Mouse (Mus musculus) kidney, embryonic 16.5 days (tissue): ENCODE data around the gene Tmem262. TPM values are rescaled to one million over a fixed set of nuclear protein-coding genes. Genes with fewer than 3 reads are reported as not detected.

ENCODE experiments used
- ATAC-seq: fragments of 200-750 bp; cut with Nextera tagmentation; 2 replicates; pipeline ENCODE4 v1.8.0; 2017; ENCODE audit warnings: moderate TSS enrichment; ENCODE audit not compliant: low FRiP score, low TSS enrichment
- H3K27ac ChIP-seq: fragments of 300-500 bp; sonication (generic); 2 replicates; pipeline ENCODE4 v1.5.1; 2014; ENCODE audit warnings: low read length
- H3K27me3 ChIP-seq: fragments of 300-500 bp; sonication (generic); 2 replicates; pipeline ENCODE4 v1.6.1; 2014; ENCODE audit warnings: low read length, control low read depth, mixed read lengths; ENCODE audit not compliant: insufficient read depth
- H3K36me3 ChIP-seq: fragments of 300-500 bp; sonication (generic); 2 replicates; pipeline ENCODE4 v1.6.1; 2014; ENCODE audit warnings: low read length, control low read depth, mixed read lengths; ENCODE audit not compliant: insufficient read depth
- H3K4me1 ChIP-seq: fragments of 300-500 bp; sonication (generic); 2 replicates; pipeline ENCODE4 v1.6.1; 2014; ENCODE audit warnings: low read length, control low read depth, mixed read lengths; ENCODE audit not compliant: insufficient read depth
- H3K4me2 ChIP-seq: fragments of 300-500 bp; sonication (generic); replicated peaks from 2 replicates; pipeline ENCODE4 v1.6.1; 2014; ENCODE audit warnings: low read depth, low read length
- H3K4me3 ChIP-seq: fragments of 300-500 bp; sonication (generic); 2 replicates; pipeline ENCODE4 v1.5.1; 2014; ENCODE audit warnings: mild to moderate bottlenecking, low read length
- H3K9ac ChIP-seq: fragments of 300-500 bp; sonication (generic); replicated peaks from 2 replicates; pipeline ENCODE4 v1.6.1; 2014; ENCODE audit warnings: low read length
- H3K9me3 ChIP-seq: fragments of 300-500 bp; sonication (generic); 2 replicates; pipeline ENCODE4 v1.6.1; 2016; ENCODE audit warnings: low read length, control low read depth
- WGBS: fragments of 180-500 bp; shearing (Covaris S2); extraction: QIAGEN DNeasy Blood & Tissue Kit; methylation state at CpG from one replicate; pipeline ENCODE4 v1.1.7; 2014; 5-methylcytosine and 5-hydroxymethylcytosine counted together
- polyA plus RNA-seq: library from polyadenylated mRNA; unstranded; fragments of >200 nt; fragmentation: Nextera tagmentation; extraction: Ambion mirVana; gene quantifications from 2 replicates; pipeline ENCODE4 v1.2.1, GENCODE M21; 2015

The Tmem262 gene
- polyA plus RNA-seq, 1 experiment from 2014 or later: not detected

GRCm38 (mm10) chr19:6069851-6070250 is 10.0 kb upstream of the Tmem262 start:
- no peaks in the 10 kb centered on the region for H3K27me3 ChIP-seq
- H3K4me1 ChIP-seq: peaks cover 22% of the 10 kb centered on the region
- H3K27ac ChIP-seq: no peak overlapping the region
- WGBS: 94% methylated on average over 10 of the region's 10 CpGs
- no peak overlapping the region for H3K9ac ChIP-seq
- H3K4me3 ChIP-seq: no peak overlapping the region
- H3K4me2 ChIP-seq: no peak overlapping the region
- no peak for ATAC-seq
- no peaks in the 10 kb centered on the region for H3K9me3 ChIP-seq
- H3K36me3 ChIP-seq: peaks cover 33% of the 10 kb centered on the region

GRCm38 (mm10) chr19:6070571-6071250 is 9.1 kb upstream of the Tmem262 start:
- H3K9me3 ChIP-seq: no peaks in the 10 kb centered on the region
- ATAC-seq: no peak
- H3K36me3 ChIP-seq: peaks cover 37% of the 10 kb centered on the region
- WGBS: 91% methylated on average over 31 of the region's 31 CpGs
- H3K9ac ChIP-seq: no peak overlapping the region
- peaks cover 22% of the 10 kb centered on the region for H3K4me1 ChIP-seq
- H3K27ac ChIP-seq: no peak overlapping the region
- H3K4me2 ChIP-seq: no peak overlapping the region
- H3K27me3 ChIP-seq: no peaks in the 10 kb centered on the region
- no peak overlapping the region for H3K4me3 ChIP-seq

GRCm38 (mm10) chr19:6071261-6071660 is 8.6 kb upstream of the Tmem262 start:
- no peak overlapping the region for H3K4me2 ChIP-seq
- no peaks in the 10 kb centered on the region for H3K27me3 ChIP-seq
- no peak overlapping the region for H3K9ac ChIP-seq
- WGBS: 92% methylated on average over 19 of the region's 19 CpGs
- ATAC-seq: no peak
- H3K27ac ChIP-seq: no peak overlapping the region
- no peak overlapping the region for H3K4me3 ChIP-seq
- H3K9me3 ChIP-seq: no peaks in the 10 kb centered on the region
- peaks cover 37% of the 10 kb centered on the region for H3K36me3 ChIP-seq
- peaks cover 28% of the 10 kb centered on the region for H3K4me1 ChIP-seq

- H3K27ac ChIP-seq: no peak overlapping the region
- H3K36me3 ChIP-seq: peaks cover 37% of the 10 kb centered on the region
- H3K27me3 ChIP-seq: no peaks in the 10 kb centered on the region
- H3K4me3 ChIP-seq: no peak overlapping the region
- no peak overlapping the region for H3K4me2 ChIP-seq
- no peak overlapping the region for H3K9ac ChIP-seq
- H3K4me1 ChIP-seq: peaks cover 8% of the 10 kb centered on the region
- no peaks in the 10 kb centered on the region for H3K9me3 ChIP-seq
- ATAC-seq: no peak
- 92% methylated on average over 5 of the region's 5 CpGs for WGBS
Measured at GRCm38 (mm10) chr19:6073889-6074288, 5.9 kb upstream of the Tmem262 start.

GRCm38 (mm10) chr19:6076564-6077393 is 3.1 kb upstream of the Tmem262 start, which contains the start of gene Vps51:
TSS of gene Vps51 (minus strand) at chr19:6077231.
- peak; percentile 90 for ATAC-seq
- Histone ChIP-seq H3K9ac (peak within 1 kb of the TSS; percentile 88), H3K4me3 (peak within 1 kb of the TSS; percentile 83), H3K27ac (peak within 1 kb of the TSS; percentile 84), H3K4me1 (peaks cover 8% of the 10 kb centered on the region), H3K4me2 (peak within 1 kb of the TSS; percentile 91), H3K27me3 (no peaks in the 10 kb centered on the region), H3K9me3 (no peaks in the 10 kb centered on the region), H3K36me3 (peaks cover 23% of the 10 kb centered on the region)
- WGBS: under 1% methylated on average over 33 of the region's 33 CpGs

GRCm38 (mm10) chr19:6082156-6082555 is 2.3 kb downstream of the Tmem262 start, which contains the start of gene Gm28374:
TSS of gene Gm28374 (minus strand) at chr19:6082256.
- H3K4me3 ChIP-seq: no peak within 1 kb of the TSS
- ATAC-seq: no peak
- H3K27ac ChIP-seq: no peak within 1 kb of the TSS
- H3K9me3 ChIP-seq: no peaks in the 10 kb centered on the region
- no peaks in the 10 kb centered on the region for H3K27me3 ChIP-seq
- WGBS: 93% methylated on average over 9 of the region's 9 CpGs
- H3K36me3 ChIP-seq: peaks cover 19% of the 10 kb centered on the region
- H3K4me1 ChIP-seq: peaks cover 15% of the 10 kb centered on the region
- no peak within 1 kb of the TSS for H3K4me2 ChIP-seq
- no peak within 1 kb of the TSS for H3K9ac ChIP-seq

- Histone ChIP-seq H3K4me2 (peak within 1 kb of the TSS; percentile 91), H3K4me3 (peak within 1 kb of the TSS; percentile 85), H3K9ac (peak within 1 kb of the TSS; percentile 80), H3K4me1 (peaks cover 15% of the 10 kb centered on the region), H3K27ac (peak within 1 kb of the TSS; percentile 65), H3K36me3 (peaks cover 23% of the 10 kb centered on the region), H3K27me3 (no peaks in the 10 kb centered on the region), H3K9me3 (no peaks in the 10 kb centered on the region)
- ATAC-seq: peak; percentile 93
- WGBS: under 1% methylated on average over 58 of the region's 58 CpGs
Measured at GRCm38 (mm10) chr19:6084478-6085248, 4.8 kb downstream of the Tmem262 start, which contains the start of the genes Zfpl1 and Cdca5. TSS of gene Zfpl1 (minus strand) at chr19:6084956. TSS of gene Cdca5 (plus strand) at chr19:6084983.

- ATAC-seq: peak; percentile 80
- Histone ChIP-seq H3K27ac (peak overlapping the region; percentile 65), H3K27me3 (no peaks in the 10 kb centered on the region), H3K9ac (peak overlapping the region; percentile 80), H3K4me2 (peak overlapping the region; percentile 91), H3K4me3 (peak overlapping the region; percentile 85), H3K36me3 (peaks cover 23% of the 10 kb centered on the region), H3K9me3 (no peaks in the 10 kb centered on the region), H3K4me1 (peaks cover 15% of the 10 kb centered on the region)
- WGBS: under 1% methylated on average over 17 of the region's 17 CpGs
Measured at GRCm38 (mm10) chr19:6085417-6085879, 5.6 kb downstream of the Tmem262 start.

- no peak overlapping the region for H3K27ac ChIP-seq
- H3K27me3 ChIP-seq: no peaks in the 10 kb centered on the region
- peaks cover 30% of the 10 kb centered on the region for H3K36me3 ChIP-seq
- WGBS: 89% methylated on average over 13 of the region's 13 CpGs
- H3K9me3 ChIP-seq: no peaks in the 10 kb centered on the region
- no peak overlapping the region for H3K4me2 ChIP-seq
- H3K4me3 ChIP-seq: no peak overlapping the region
- H3K9ac ChIP-seq: no peak overlapping the region
- H3K4me1 ChIP-seq: peaks cover 9% of the 10 kb centered on the region
- ATAC-seq: no peak
Measured at GRCm38 (mm10) chr19:6088841-6089240, 9.0 kb downstream of the Tmem262 start.
